Mouse (Mus musculus): ENCODE results near the gene Prim2. TPM values are rescaled to one million over a fixed set of nuclear protein-coding genes. Genes with fewer than 3 reads are reported as not detected.

The Prim2 gene
- polyA plus RNA-seq, 1 experiment from 2014 or later, result 25.5 TPM

- H3K9ac ChIP-seq (ENCODE audit: low read depth, low read length), result no peak overlapping the region
- H3K4me1 ChIP-seq (ENCODE audit: control insufficient read depth, insufficient read depth, low read length), result peaks cover 3% of the 10 kb centered on the region; the same call in 1 of the 2 replicates
- 51% methylated on average over 6 of the region's 6 CpGs for WGBS (ENCODE audit: insufficient replicate concordance)
- no peak overlapping the region for H3K4me2 ChIP-seq
- H3K27me3 ChIP-seq (ENCODE audit: control insufficient read depth, insufficient read depth, low read length), result no peaks in the 10 kb centered on the region
- ATAC-seq (replicated peaks; ENCODE audit: insufficient number of reproducible peaks, low FRiP score, low TSS enrichment), result no peak
- H3K27ac ChIP-seq (ENCODE audit: low read depth, low read length), result 0 out of 2 replicates have a peak overlapping the region, but pooled peaks have one; percentile 54
- no peaks in the 10 kb centered on the region for H3K36me3 ChIP-seq (ENCODE audit: control insufficient read depth, insufficient read depth, low read length)
- H3K4me3 ChIP-seq (ENCODE audit: low read depth, low read length), result no peak overlapping the region
- no peaks in the 10 kb centered on the region for H3K9me3 ChIP-seq (replicated peaks; ENCODE audit: control insufficient read depth, low read length)
Measured at GRCm38 (mm10) chr1:33527352-33527863, 142.2 kb downstream of the Prim2 start.

- no peak overlapping the region for H3K4me2 ChIP-seq
- H3K4me3 ChIP-seq (ENCODE audit: low read depth, low read length), result no peak overlapping the region
- no peaks in the 10 kb centered on the region for H3K27me3 ChIP-seq (ENCODE audit: control insufficient read depth, insufficient read depth, low read length)
- H3K9ac ChIP-seq (ENCODE audit: low read depth, low read length), result no peak overlapping the region
- WGBS (ENCODE audit: insufficient replicate concordance), result 90% methylated on average over 5 of the region's 5 CpGs
- H3K9me3 ChIP-seq (replicated peaks; ENCODE audit: control insufficient read depth, low read length), result no peaks in the 10 kb centered on the region
- ATAC-seq (replicated peaks; ENCODE audit: insufficient number of reproducible peaks, low FRiP score, low TSS enrichment), result no peak
- no peak overlapping the region for H3K27ac ChIP-seq (ENCODE audit: low read depth, low read length)
- H3K36me3 ChIP-seq (ENCODE audit: control insufficient read depth, insufficient read depth, low read length), result no peaks in the 10 kb centered on the region
- H3K4me1 ChIP-seq (ENCODE audit: control insufficient read depth, insufficient read depth, low read length), result peaks cover 3% of the 10 kb centered on the region; the same call in 1 of the 2 replicates
Measured at GRCm38 (mm10) chr1:33523223-33523622, 146.4 kb downstream of the Prim2 start.

- Histone ChIP-seq H3K27me3 (ENCODE audit: control insufficient read depth, insufficient read depth, low read length) (no peaks in the 10 kb centered on the region), H3K36me3 (ENCODE audit: control insufficient read depth, insufficient read depth, low read length) (no peaks in the 10 kb centered on the region), H3K9ac (ENCODE audit: low read depth, low read length) (no peak overlapping the region), H3K27ac (ENCODE audit: low read depth, low read length) (no peak overlapping the region), H3K9me3 (replicated peaks; ENCODE audit: control insufficient read depth, low read length) (no peaks in the 10 kb centered on the region), H3K4me1 (ENCODE audit: control insufficient read depth, insufficient read depth, low read length) (no peaks in the 10 kb centered on the region), H3K4me2 (no peak overlapping the region), H3K4me3 (ENCODE audit: low read depth, low read length) (no peak overlapping the region)
- no peak for ATAC-seq (replicated peaks; ENCODE audit: insufficient number of reproducible peaks, low FRiP score, low TSS enrichment)
- 72% methylated on average over 8 of the region's 8 CpGs for WGBS (ENCODE audit: insufficient replicate concordance)
Measured at GRCm38 (mm10) chr1:33515124-33515523, 154.5 kb downstream of the Prim2 start.

- ATAC-seq (replicated peaks; ENCODE audit: insufficient number of reproducible peaks, low FRiP score, low TSS enrichment), result no peak
- H3K4me2 ChIP-seq, result no peak overlapping the region
- no peaks in the 10 kb centered on the region for H3K4me1 ChIP-seq (ENCODE audit: control insufficient read depth, insufficient read depth, low read length)
- no peak overlapping the region for H3K4me3 ChIP-seq (ENCODE audit: low read depth, low read length)
- no peaks in the 10 kb centered on the region for H3K27me3 ChIP-seq (ENCODE audit: control insufficient read depth, insufficient read depth, low read length)
- H3K9ac ChIP-seq (ENCODE audit: low read depth, low read length), result no peak overlapping the region
- 94% methylated on average over 4 of the region's 4 CpGs for WGBS (ENCODE audit: insufficient replicate concordance)
- H3K9me3 ChIP-seq (replicated peaks; ENCODE audit: control insufficient read depth, low read length), result no peaks in the 10 kb centered on the region
- no peaks in the 10 kb centered on the region for H3K36me3 ChIP-seq (ENCODE audit: control insufficient read depth, insufficient read depth, low read length)
- H3K27ac ChIP-seq (ENCODE audit: low read depth, low read length), result no peak overlapping the region
Measured at GRCm38 (mm10) chr1:33511310-33511709, 158.3 kb downstream of the Prim2 start.

GRCm38 (mm10) chr1:33504371-33504770, 165.2 kb downstream of the Prim2 start:
- H3K27me3 ChIP-seq (ENCODE audit: control insufficient read depth, insufficient read depth, low read length), result no peaks in the 10 kb centered on the region
- no peak overlapping the region for H3K9ac ChIP-seq (ENCODE audit: low read depth, low read length)
- ATAC-seq (replicated peaks; ENCODE audit: insufficient number of reproducible peaks, low FRiP score, low TSS enrichment), result no peak
- 0 out of 2 replicates have a peak, but pooled peaks cover 2% of the 10 kb centered on the region for H3K4me1 ChIP-seq (ENCODE audit: control insufficient read depth, insufficient read depth, low read length)
- no peak overlapping the region for H3K4me3 ChIP-seq (ENCODE audit: low read depth, low read length)
- 91% methylated on average over 5 of the region's 5 CpGs for WGBS (ENCODE audit: insufficient replicate concordance)
- H3K36me3 ChIP-seq (ENCODE audit: control insufficient read depth, insufficient read depth, low read length), result no peaks in the 10 kb centered on the region
- H3K9me3 ChIP-seq (replicated peaks; ENCODE audit: control insufficient read depth, low read length), result no peaks in the 10 kb centered on the region
- H3K4me2 ChIP-seq, result no peak overlapping the region
- H3K27ac ChIP-seq (ENCODE audit: low read depth, low read length), result no peak overlapping the region

GRCm38 (mm10) chr1:33502890-33503289, 166.7 kb downstream of the Prim2 start:
- H3K27ac ChIP-seq (ENCODE audit: low read depth, low read length), result no peak overlapping the region
- H3K36me3 ChIP-seq (ENCODE audit: control insufficient read depth, insufficient read depth, low read length), result no peaks in the 10 kb centered on the region
- no peak overlapping the region for H3K4me3 ChIP-seq (ENCODE audit: low read depth, low read length)
- H3K9ac ChIP-seq (ENCODE audit: low read depth, low read length), result no peak overlapping the region
- H3K9me3 ChIP-seq (replicated peaks; ENCODE audit: control insufficient read depth, low read length), result no peaks in the 10 kb centered on the region
- no peak overlapping the region for H3K4me2 ChIP-seq
- no peaks in the 10 kb centered on the region for H3K27me3 ChIP-seq (ENCODE audit: control insufficient read depth, insufficient read depth, low read length)
- 0 out of 2 replicates have a peak, but pooled peaks cover 2% of the 10 kb centered on the region for H3K4me1 ChIP-seq (ENCODE audit: control insufficient read depth, insufficient read depth, low read length)
- 61% methylated on average over 7 of the region's 7 CpGs for WGBS (ENCODE audit: insufficient replicate concordance)
- ATAC-seq (replicated peaks; ENCODE audit: insufficient number of reproducible peaks, low FRiP score, low TSS enrichment), result no peak

- ATAC-seq (replicated peaks; ENCODE audit: insufficient number of reproducible peaks, low FRiP score, low TSS enrichment), result no peak
- Histone ChIP-seq H3K27me3 (ENCODE audit: control insufficient read depth, insufficient read depth, low read length) (no peaks in the 10 kb centered on the region), H3K9ac (ENCODE audit: low read depth, low read length) (no peak overlapping the region), H3K36me3 (ENCODE audit: control insufficient read depth, insufficient read depth, low read length) (no peaks in the 10 kb centered on the region), H3K27ac (ENCODE audit: low read depth, low read length) (no peak overlapping the region), H3K4me2 (no peak overlapping the region), H3K9me3 (replicated peaks; ENCODE audit: control insufficient read depth, low read length) (no peaks in the 10 kb centered on the region), H3K4me1 (ENCODE audit: control insufficient read depth, insufficient read depth, low read length) (0 out of 2 replicates have a peak, but pooled peaks cover 2% of the 10 kb centered on the region), H3K4me3 (ENCODE audit: low read depth, low read length) (no peak overlapping the region)
- WGBS (ENCODE audit: insufficient replicate concordance), result 57% methylated on average over 1 of the region's 1 CpGs
Measured at GRCm38 (mm10) chr1:33502298-33502697, 167.3 kb downstream of the Prim2 start.

GRCm38 (mm10) chr1:33500111-33500510, 169.5 kb downstream of the Prim2 start:
- Histone ChIP-seq H3K27me3 (ENCODE audit: control insufficient read depth, insufficient read depth, low read length) (no peaks in the 10 kb centered on the region), H3K9ac (ENCODE audit: low read depth, low read length) (no peak overlapping the region), H3K4me3 (ENCODE audit: low read depth, low read length) (no peak overlapping the region), H3K4me1 (ENCODE audit: control insufficient read depth, insufficient read depth, low read length) (0 out of 2 replicates have a peak, but pooled peaks cover 2% of the 10 kb centered on the region), H3K27ac (ENCODE audit: low read depth, low read length) (no peak overlapping the region), H3K9me3 (replicated peaks; ENCODE audit: control insufficient read depth, low read length) (no peaks in the 10 kb centered on the region), H3K36me3 (ENCODE audit: control insufficient read depth, insufficient read depth, low read length) (no peaks in the 10 kb centered on the region), H3K4me2 (no peak overlapping the region)
- 83% methylated on average over 9 of the region's 9 CpGs for WGBS (ENCODE audit: insufficient replicate concordance)
- ATAC-seq (replicated peaks; ENCODE audit: insufficient number of reproducible peaks, low FRiP score, low TSS enrichment), result no peak

GRCm38 (mm10) chr1:33499603-33500002, 170.0 kb downstream of the Prim2 start:
- WGBS (ENCODE audit: insufficient replicate concordance), result 80% methylated on average over 4 of the region's 4 CpGs
- no peak for ATAC-seq (replicated peaks; ENCODE audit: insufficient number of reproducible peaks, low FRiP score, low TSS enrichment)
- H3K27me3 ChIP-seq (ENCODE audit: control insufficient read depth, insufficient read depth, low read length), result no peaks in the 10 kb centered on the region

More at GRCm38 (mm10) chr1:33499603-33500002, 170.0 kb downstream of the Prim2 start:
- Histone ChIP-seq H3K36me3 (ENCODE audit: control insufficient read depth, insufficient read depth, low read length) (no peaks in the 10 kb centered on the region), H3K4me1 (ENCODE audit: control insufficient read depth, insufficient read depth, low read length) (0 out of 2 replicates have a peak, but pooled peaks cover 2% of the 10 kb centered on the region), H3K9ac (ENCODE audit: low read depth, low read length) (no peak overlapping the region), H3K4me2 (no peak overlapping the region), H3K4me3 (ENCODE audit: low read depth, low read length) (no peak overlapping the region), H3K9me3 (replicated peaks; ENCODE audit: control insufficient read depth, low read length) (no peaks in the 10 kb centered on the region), H3K27ac (ENCODE audit: low read depth, low read length) (no peak overlapping the region)
